Mouse (Mus musculus) embryonic facial prominence, embryonic 15.5 days (tissue): ENCODE measurements around the gene Ak7. TPM values are rescaled to one million over a fixed set of nuclear protein-coding genes. Genes with fewer than 3 reads are reported as not detected.

ENCODE experiments used
- ATAC-seq: fragments of 200-750 bp; cut with Nextera tagmentation; 2 replicates; pipeline ENCODE4 v1.8.0; 2017; ENCODE audit warnings: low read depth, moderate TSS enrichment; ENCODE audit not compliant: insufficient number of reproducible peaks, low FRiP score, low TSS enrichment
- H3K27ac ChIP-seq: fragments of 300-500 bp; sonication (generic); replicated peaks from 2 replicates; pipeline ENCODE4 v1.5.1; 2015; ENCODE audit warnings: mild to moderate bottlenecking, inconsistent platforms
- H3K27me3 ChIP-seq: fragments of 300-500 bp; sonication (generic); 2 replicates; pipeline ENCODE4 v1.6.1; 2015; ENCODE audit warnings: inconsistent platforms
- H3K36me3 ChIP-seq: fragments of 300-500 bp; sonication (generic); 2 replicates; pipeline ENCODE4 v1.6.1; 2015; ENCODE audit warnings: mild to moderate bottlenecking, inconsistent platforms
- H3K4me1 ChIP-seq: fragments of 300-500 bp; sonication (generic); 2 replicates; pipeline ENCODE4 v1.6.1; 2015; ENCODE audit warnings: inconsistent platforms
- H3K4me2 ChIP-seq: fragments of 300-500 bp; sonication (generic); replicated peaks from 2 replicates; pipeline ENCODE4 v1.6.1; 2015; ENCODE audit warnings: mild to moderate bottlenecking, inconsistent platforms
- H3K4me3 ChIP-seq: fragments of 300-500 bp; sonication (generic); replicated peaks from 2 replicates; pipeline ENCODE4 v1.5.1; 2015; ENCODE audit warnings: mild to moderate bottlenecking, inconsistent platforms
- H3K9ac ChIP-seq: fragments of 300-500 bp; sonication (generic); 2 replicates; pipeline ENCODE4 v1.6.1; 2015; ENCODE audit warnings: inconsistent platforms
- H3K9me3 ChIP-seq: fragments of 300-500 bp; sonication (generic); replicated peaks from 2 replicates; pipeline ENCODE4 v1.6.1; 2016; ENCODE audit warnings: inconsistent platforms
- WGBS: fragments of 180-500 bp; shearing (Covaris S2); methylation state at CpG from one replicate; pipeline ENCODE4 v1.1.7; 2015; 5-methylcytosine and 5-hydroxymethylcytosine counted together
- polyA plus RNA-seq: library from polyadenylated mRNA; unstranded; fragments of >200 nt; fragmentation: Nextera tagmentation; extraction: Ambion mirVana; gene quantifications from 2 replicates; pipeline ENCODE4 v1.2.1, GENCODE M21; 2015

The Ak7 gene
- polyA plus RNA-seq, 1 experiment from 2014 or later: 4.7 TPM

- ATAC-seq: no peak
Measured at GRCm38 (mm10) chr12:105759849-105760478, 54.2 kb downstream of the Ak7 start.

GRCm38 (mm10) chr12:105761171-105761570, 55.4 kb downstream of the Ak7 start:
- WGBS: 39% methylated on average over 11 of the region's 11 CpGs

More at GRCm38 (mm10) chr12:105759849-105760478, 54.2 kb downstream of the Ak7 start:
- Histone ChIP-seq H3K9ac (no peak overlapping the region), H3K4me3 (no peak overlapping the region), H3K27ac (no peak overlapping the region), H3K4me2 (no peak overlapping the region), H3K9me3 (no peaks in the 10 kb centered on the region), H3K36me3 (no peaks in the 10 kb centered on the region), H3K27me3 (no peaks in the 10 kb centered on the region), H3K4me1 (peaks cover 5% of the 10 kb centered on the region; the same call in 1 of the 2 replicates)
- WGBS: 58% methylated on average over 10 of the region's 10 CpGs

GRCm38 (mm10) chr12:105761629-105762028, 55.9 kb downstream of the Ak7 start:
- no peak overlapping the region for H3K9ac ChIP-seq
- H3K4me2 ChIP-seq: no peak overlapping the region
- no peaks in the 10 kb centered on the region for H3K9me3 ChIP-seq
- no peaks in the 10 kb centered on the region for H3K27me3 ChIP-seq
- WGBS: 57% methylated on average over 3 of the region's 3 CpGs
- no peak overlapping the region for H3K4me3 ChIP-seq
- peaks cover 5% of the 10 kb centered on the region; the same call in 1 of the 2 replicates for H3K4me1 ChIP-seq
- H3K36me3 ChIP-seq: no peaks in the 10 kb centered on the region
- no peak for ATAC-seq
- H3K27ac ChIP-seq: no peak overlapping the region

More at GRCm38 (mm10) chr12:105761171-105761570, 55.4 kb downstream of the Ak7 start:
- H3K4me3 ChIP-seq: no peak overlapping the region
- no peaks in the 10 kb centered on the region for H3K27me3 ChIP-seq
- no peaks in the 10 kb centered on the region for H3K9me3 ChIP-seq
- H3K36me3 ChIP-seq: no peaks in the 10 kb centered on the region
- no peak overlapping the region for H3K9ac ChIP-seq
- peaks cover 5% of the 10 kb centered on the region; the same call in 1 of the 2 replicates for H3K4me1 ChIP-seq
- no peak for ATAC-seq
- 0 out of 2 replicates have a peak overlapping the region, but pooled peaks have one; percentile 15 for H3K4me2 ChIP-seq
- no peak overlapping the region for H3K27ac ChIP-seq

- Histone ChIP-seq H3K4me3 (no peak overlapping the region), H3K9ac (no peak overlapping the region), H3K4me1 (0 out of 2 replicates have a peak, but pooled peaks cover 1% of the 10 kb centered on the region), H3K36me3 (no peaks in the 10 kb centered on the region), H3K27ac (no peak overlapping the region), H3K9me3 (no peaks in the 10 kb centered on the region), H3K4me2 (no peak overlapping the region), H3K27me3 (no peaks in the 10 kb centered on the region)
- WGBS: 67% methylated on average over 10 of the region's 10 CpGs
- ATAC-seq: no peak
Measured at GRCm38 (mm10) chr12:105769700-105770099, 63.9 kb downstream of the Ak7 start.

- Histone ChIP-seq H3K36me3 (no peaks in the 10 kb centered on the region), H3K27me3 (no peaks in the 10 kb centered on the region), H3K4me3 (no peak overlapping the region), H3K9me3 (no peaks in the 10 kb centered on the region), H3K9ac (no peak overlapping the region), H3K4me2 (no peak overlapping the region), H3K27ac (no peak overlapping the region), H3K4me1 (0 out of 2 replicates have a peak, but pooled peaks cover 5% of the 10 kb centered on the region)
- no peak for ATAC-seq
- WGBS: 45% methylated on average over 7 of the region's 7 CpGs
Measured at GRCm38 (mm10) chr12:105774871-105775270, 69.1 kb downstream of the Ak7 start.

GRCm38 (mm10) chr12:105777651-105778050, 71.9 kb downstream of the Ak7 start:
- no peak for ATAC-seq
- Histone ChIP-seq H3K36me3 (no peaks in the 10 kb centered on the region), H3K4me1 (0 out of 2 replicates have a peak, but pooled peaks cover 5% of the 10 kb centered on the region), H3K27me3 (no peaks in the 10 kb centered on the region), H3K9me3 (no peaks in the 10 kb centered on the region), H3K4me2 (no peak overlapping the region), H3K27ac (no peak overlapping the region), H3K4me3 (no peak overlapping the region), H3K9ac (no peak overlapping the region)
- WGBS: 86% methylated on average over 4 of the region's 4 CpGs

- H3K27me3 ChIP-seq: no peaks in the 10 kb centered on the region
- peak; percentile 94 for ATAC-seq
- H3K9me3 ChIP-seq: no peaks in the 10 kb centered on the region
- H3K4me3 ChIP-seq: peak within 1 kb of the TSS; percentile 72
- peak within 1 kb of the TSS; percentile 94 for H3K27ac ChIP-seq
- H3K4me2 ChIP-seq: peak within 1 kb of the TSS; percentile 82
- whole genome bisulfite sequencing: under 1% methylated on average over 58 of the region's 85 CpGs
- H3K4me1 ChIP-seq: peaks cover 20% of the 10 kb centered on the region
- H3K36me3 ChIP-seq: no peaks in the 10 kb centered on the region
- H3K9ac ChIP-seq: peak within 1 kb of the TSS; percentile 83
Measured at GRCm38 (mm10) chr12:105784196-105784999, 78.6 kb downstream of the Ak7 start, which contains the start of gene Papola. Gene Papola, plus strand, starts transcription at chr12:105784694.

- no peaks in the 10 kb centered on the region for H3K27me3 ChIP-seq
- H3K4me2 ChIP-seq: peak overlapping the region; percentile 69
- peak; percentile 71 for ATAC-seq
- under 1% methylated on average over 46 of the region's 53 CpGs for WGBS
- no peaks in the 10 kb centered on the region for H3K9me3 ChIP-seq
- peaks cover 20% of the 10 kb centered on the region for H3K4me1 ChIP-seq
- peak overlapping the region; percentile 94 for H3K27ac ChIP-seq
- peak overlapping the region; percentile 83 for H3K9ac ChIP-seq
- H3K36me3 ChIP-seq: no peaks in the 10 kb centered on the region
- H3K4me3 ChIP-seq: peak overlapping the region; percentile 72
Measured at GRCm38 (mm10) chr12:105785000-105785774, 79.4 kb downstream of the Ak7 start.

- peaks cover 20% of the 10 kb centered on the region for H3K4me1 ChIP-seq
- H3K4me2 ChIP-seq: peak overlapping the region; percentile 69
- no peaks in the 10 kb centered on the region for H3K9me3 ChIP-seq
- 69% methylated on average over 1 of the region's 1 CpGs for WGBS
- no peak for ATAC-seq
- H3K9ac ChIP-seq: peak overlapping the region; percentile 83; the same call in 1 of the 2 replicates
- H3K27me3 ChIP-seq: no peaks in the 10 kb centered on the region
- no peaks in the 10 kb centered on the region for H3K36me3 ChIP-seq
- H3K4me3 ChIP-seq: peak overlapping the region; percentile 72
- H3K27ac ChIP-seq: no peak overlapping the region
Measured at GRCm38 (mm10) chr12:105786113-105786512, 80.3 kb downstream of the Ak7 start.

- Histone ChIP-seq H3K9ac (no peak overlapping the region), H3K36me3 (no peaks in the 10 kb centered on the region), H3K9me3 (no peaks in the 10 kb centered on the region), H3K27ac (no peak overlapping the region), H3K4me1 (peaks cover 20% of the 10 kb centered on the region), H3K27me3 (no peaks in the 10 kb centered on the region), H3K4me3 (no peak overlapping the region), H3K4me2 (no peak overlapping the region)
- ATAC-seq: no peak
- WGBS: 90% methylated on average over 2 of the region's 2 CpGs
Measured at GRCm38 (mm10) chr12:105787626-105788025, 81.8 kb downstream of the Ak7 start.

GRCm38 (mm10) chr12:105789885-105790284, 84.1 kb downstream of the Ak7 start:
- no peaks in the 10 kb centered on the region for H3K27me3 ChIP-seq
- 0 out of 2 replicates have a peak, but pooled peaks cover 1% of the 10 kb centered on the region for H3K36me3 ChIP-seq
- no peak for ATAC-seq
- no peaks in the 10 kb centered on the region for H3K9me3 ChIP-seq
- peaks cover 16% of the 10 kb centered on the region for H3K4me1 ChIP-seq
- no peak overlapping the region for H3K4me2 ChIP-seq
- no peak overlapping the region for H3K4me3 ChIP-seq
- no peak overlapping the region for H3K27ac ChIP-seq
- WGBS: 78% methylated on average over 6 of the region's 6 CpGs
- no peak overlapping the region for H3K9ac ChIP-seq
